Mouse (Mus musculus): ENCODE data around the gene Arhgap8.

- TF ChIP-seq POLR2A (IDR thresholded peaks at IDR 0.05; ENCODE audit: control insufficient read depth in 1 of 2, insufficient read depth in 1 of 2, low read depth in 1 of 2, low read length in 2 of 2, poor library complexity in 1 of 2), result no peak
- no peak for TF ChIP-seq MEF2A (IDR thresholded peaks at IDR 0.05; ENCODE audit: extremely low read depth, insufficient replicate concordance, low read depth, low read length, poor library complexity, severe bottlenecking)
Observed at GRCm38 (mm10) chr15:84815171-84815570, 95.3 kb downstream of the Arhgap8 start.

Data from MEL (cell line).